Mouse (Mus musculus) kidney, postnatal 10 days (tissue): Measurements from ENCODE around the gene Shtn1.

Experiments used
- DNase-seq: peaks from one replicate; pipeline ENCODE4 v3.0.0; 2021; ENCODE audit warnings: mixed read lengths

Gene Shtn1

DNA sequence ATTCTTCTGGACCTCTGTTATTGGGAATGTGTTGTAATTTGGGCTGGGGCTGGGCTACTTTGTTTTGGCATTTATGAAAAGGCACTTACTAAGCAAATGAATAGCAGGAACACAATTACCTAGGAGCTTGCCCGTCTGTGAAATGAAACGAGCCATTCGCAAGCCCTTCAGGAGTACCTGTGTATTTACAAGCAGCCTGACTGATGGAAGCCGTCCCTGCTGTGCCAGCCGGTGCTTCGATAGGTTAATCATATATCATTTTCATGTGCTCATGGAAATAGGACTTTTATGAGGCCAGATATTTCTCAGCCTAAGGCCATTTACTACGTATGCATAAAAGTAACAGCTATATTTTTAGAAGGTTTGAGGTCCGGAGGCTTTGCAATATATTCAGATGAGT, 112.9 kb downstream of the Shtn1 start:
- no peak for DNase-seq

DNA sequence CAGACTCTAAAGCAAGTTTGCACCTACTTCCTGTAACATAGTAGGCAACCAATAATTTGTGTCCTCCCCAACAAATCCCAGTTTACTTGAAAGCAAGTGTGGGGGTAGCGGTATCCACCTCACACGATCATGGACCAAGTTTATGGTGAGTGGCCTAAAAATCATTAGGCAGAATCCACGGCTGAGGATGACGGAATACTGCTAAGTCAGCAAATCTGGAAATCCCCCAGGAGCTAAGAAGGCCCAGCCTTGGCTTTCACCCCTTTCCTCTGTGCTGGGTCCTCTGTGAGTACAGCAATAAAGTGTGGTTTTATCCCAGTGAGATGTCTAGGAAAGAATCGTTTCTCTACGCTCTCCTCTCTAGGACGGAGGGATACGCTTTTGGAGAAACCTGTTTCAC, 121.1 kb downstream of the Shtn1 start:
- no peak for DNase-seq

DNA sequence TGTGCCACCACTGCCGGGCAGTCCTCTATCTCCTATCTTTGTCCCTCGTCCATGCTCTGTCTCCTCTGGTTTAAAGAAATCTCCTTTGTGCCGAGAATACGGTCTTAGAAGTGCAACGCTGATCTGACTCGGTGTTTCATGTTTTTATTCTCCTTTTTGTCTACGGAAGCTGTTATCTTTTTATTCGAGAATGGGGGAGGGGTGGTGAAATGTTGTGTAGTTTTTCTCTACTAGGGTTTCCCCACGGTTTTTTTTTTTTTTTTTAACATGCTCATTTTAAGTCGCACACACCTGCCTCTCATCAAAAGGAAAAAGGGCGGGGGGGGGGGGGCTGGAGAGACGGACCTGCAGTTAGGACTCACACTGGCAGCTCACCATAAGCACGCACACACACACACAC, 123.7 kb downstream of the Shtn1 start:
- DNase-seq, result no peak

DNA sequence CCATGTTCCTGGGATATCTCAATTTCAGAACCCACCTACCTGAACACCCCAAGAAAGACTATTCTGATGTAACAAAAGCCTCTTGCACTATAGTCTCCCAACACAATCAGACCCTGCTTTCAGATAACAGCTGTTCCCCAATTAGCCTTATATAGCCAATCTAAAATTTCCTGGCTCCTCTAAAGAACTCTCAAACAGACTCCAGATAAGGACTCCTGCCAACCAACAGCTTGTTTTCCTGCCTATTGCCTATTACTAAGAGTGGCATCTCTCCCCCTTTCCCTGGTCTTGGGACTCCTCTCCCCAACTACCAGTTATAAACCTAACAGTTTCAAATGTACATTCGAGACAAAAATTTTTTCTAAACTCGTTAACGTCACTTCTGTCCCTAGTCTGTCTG, 124.4 kb downstream of the Shtn1 start:
- DNase-seq, result no peak

DNA sequence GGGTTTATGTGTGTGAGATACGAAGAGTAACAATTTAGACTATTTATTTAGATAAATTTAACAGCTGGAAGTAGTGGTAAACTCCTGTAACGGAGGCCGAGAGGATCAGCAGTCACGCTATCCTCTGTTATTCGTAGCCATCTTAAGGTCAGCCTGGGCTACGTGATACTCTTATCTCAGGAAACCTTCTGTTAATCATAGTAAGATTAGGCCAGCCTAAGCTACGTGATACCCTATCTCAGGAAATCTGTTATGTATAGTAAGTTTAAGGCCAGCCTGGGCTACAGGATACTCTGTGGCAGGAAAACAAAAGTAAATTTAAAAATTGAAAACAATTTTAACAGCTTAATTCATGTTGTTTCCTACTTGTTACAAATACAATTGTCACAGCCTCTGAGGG, 129.9 kb downstream of the Shtn1 start:
- no peak for DNase-seq

DNA sequence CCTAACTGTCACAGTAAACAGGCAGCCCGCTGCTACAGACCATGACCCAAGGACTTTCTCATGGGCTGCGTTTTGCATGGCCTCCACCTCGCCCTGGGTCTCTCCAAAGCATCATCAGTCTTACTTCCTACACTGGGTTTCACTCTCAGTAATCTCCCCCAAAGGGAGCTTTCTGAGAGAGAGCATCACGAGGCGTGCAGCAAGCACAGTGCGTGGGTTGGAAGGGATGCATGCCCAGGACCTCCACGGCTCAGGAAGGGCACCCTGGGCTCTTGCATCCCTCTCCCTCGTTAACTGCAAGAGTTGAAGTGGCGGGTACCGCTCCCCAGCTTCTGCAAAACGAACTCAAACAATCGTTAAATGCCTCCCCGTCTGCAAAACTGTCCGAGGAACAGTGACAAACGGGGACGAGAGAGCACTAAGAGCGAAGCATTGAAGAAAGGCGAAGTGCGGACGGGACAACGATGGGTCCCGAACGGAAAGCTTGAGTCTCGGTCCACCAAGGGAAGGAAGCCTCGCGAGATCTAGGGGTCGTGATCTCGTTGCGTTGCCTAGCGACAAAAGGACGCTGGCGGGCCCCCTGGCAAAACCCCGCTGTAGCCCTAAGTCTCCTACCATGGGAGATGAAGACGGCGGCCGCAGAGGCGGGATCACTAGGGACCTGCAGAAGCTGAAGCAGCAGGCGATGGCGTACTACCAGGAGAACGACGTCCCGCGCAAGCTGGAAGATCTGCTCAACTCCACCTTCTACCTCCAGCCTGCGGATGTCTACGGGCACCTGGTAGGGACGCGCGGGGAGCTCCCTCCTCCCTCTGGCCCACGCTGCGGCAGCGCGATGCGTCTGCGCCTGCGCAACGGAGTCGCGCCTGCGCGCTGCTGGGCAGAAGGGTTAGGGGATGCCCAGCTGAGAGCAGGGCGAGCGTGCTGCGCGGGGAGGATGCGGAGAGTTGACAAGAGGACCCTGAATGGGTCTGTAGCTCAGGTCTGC, 132.8 kb downstream of the Shtn1 start, which contains the start of the genes Eno4 and Hspa12a:
TSS of gene Eno4 (plus strand) at position 585 of the 988 bp plus-strand sequence.
TSS of gene Hspa12a (minus strand) at position 814 of the 988 bp plus-strand sequence.
- DNase-seq, result peak; percentile 97

DNA sequence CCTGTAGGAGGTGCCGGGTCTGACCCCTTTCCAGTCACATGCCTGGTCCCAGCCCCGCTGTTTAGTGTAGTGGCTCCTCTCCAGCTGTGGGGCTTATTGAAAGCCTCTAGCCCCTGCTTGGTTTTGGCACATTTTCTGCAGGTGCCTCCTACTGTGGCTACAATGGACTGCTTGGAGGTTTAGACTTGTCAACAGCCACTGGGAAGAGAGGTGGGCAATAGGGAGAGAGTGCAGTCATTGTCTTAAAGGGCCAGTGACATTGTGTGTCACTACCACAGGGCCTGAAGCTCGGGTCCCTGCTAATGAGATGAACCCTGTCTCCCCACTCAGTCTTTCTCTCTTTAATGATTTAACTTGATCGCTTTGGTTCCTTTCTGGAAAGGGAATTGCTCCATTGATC, 142.8 kb downstream of the Shtn1 start:
- no peak for DNase-seq

DNA sequence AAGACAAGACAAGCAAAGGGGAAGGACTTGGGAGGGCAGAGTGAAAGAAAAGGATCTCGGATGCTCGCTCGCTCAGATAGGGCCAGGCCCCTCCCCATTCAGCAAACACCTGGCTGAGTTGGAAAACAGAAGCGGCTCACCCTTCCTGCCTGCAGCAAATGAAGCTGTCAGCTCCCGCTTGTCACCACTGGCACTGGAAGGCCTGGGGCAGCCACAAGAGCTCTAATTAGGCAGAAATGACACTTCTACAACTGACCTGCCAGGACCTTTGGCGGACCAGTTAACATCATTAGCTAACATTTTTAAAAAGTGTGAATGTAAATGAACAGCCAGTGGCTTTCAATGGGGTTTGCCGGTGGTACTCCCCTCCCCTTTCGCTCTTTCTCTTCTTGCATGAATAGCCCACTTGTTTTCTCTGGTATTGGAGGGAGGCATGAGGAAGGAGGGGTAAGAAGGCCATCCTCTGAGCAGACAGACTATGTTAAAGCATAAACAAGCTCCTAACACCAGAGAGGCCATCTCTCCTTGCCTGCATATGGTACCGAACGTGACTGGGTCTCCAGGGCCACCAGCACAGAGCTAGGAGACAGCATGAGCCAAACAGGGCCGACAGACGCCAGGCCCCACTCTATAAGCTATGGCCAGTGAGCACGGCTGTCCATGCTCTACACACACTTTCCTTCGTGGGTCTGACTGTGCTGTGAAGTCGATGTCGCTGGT, 144.7 kb downstream of the Shtn1 start:
- DNase-seq, result no peak
